In genomic region chr19:3930262-3931057, GRCm38 (mm10) we compare ENCODE assay signal across 8 mouse cellular contexts. TPM values are rescaled to one million over a fixed set of nuclear protein-coding genes. Genes with fewer than 3 reads are reported as not detected.
DNase-seq lines count a peak whose midpoint lies in the region; ATAC-seq and TF ChIP-seq lines count a peak whose summit lies in the region.

No protein-coding gene starts in this region.

- H3K27me3 ChIP-seq in limb, embryonic 12.5 days = no peaks in the 10 kb centered on the region
- H3K27me3 ChIP-seq in limb, embryonic 10.5 days (ENCODE audit: low read depth, poor library complexity, severe bottlenecking) = no peaks in the 10 kb centered on the region
- H3K27me3 ChIP-seq in embryonic facial prominence, embryonic 14.5 days (replicated peaks; ENCODE audit: control insufficient read depth, insufficient read depth, low read length) = no peaks in the 10 kb centered on the region

- 0 out of 2 replicates have a peak overlapping the region, but pooled peaks have one; percentile 4 for H3K9ac ChIP-seq in limb, embryonic 12.5 days (replicated peaks)
- no peak overlapping the region for H3K9ac ChIP-seq in embryonic facial prominence, embryonic 14.5 days (ENCODE audit: low read depth, low read length)

- no peak for TF ChIP-seq POLR2A in olfactory bulb, adult 2 months (IDR thresholded peaks at IDR 0.05; ENCODE audit: insufficient read depth, low read depth, low read length)

- no peaks in the 10 kb centered on the region for H3K9me3 ChIP-seq in limb, embryonic 12.5 days
- H3K9me3 ChIP-seq in limb, embryonic 10.5 days (replicated peaks) = no peaks in the 10 kb centered on the region
- no peaks in the 10 kb centered on the region for H3K9me3 ChIP-seq in embryonic facial prominence, embryonic 14.5 days (ENCODE audit: control insufficient read depth, low read length)

- H3K4me2 ChIP-seq in limb, embryonic 12.5 days = no peak overlapping the region
- no peak overlapping the region for H3K4me2 ChIP-seq in embryonic facial prominence, embryonic 14.5 days (ENCODE audit: low read depth, low read length)

- no peak for ATAC-seq in limb, embryonic 12.5 days (ENCODE audit: insufficient number of reproducible peaks, insufficient read depth, low FRiP score, low TSS enrichment, low read depth)
- no peak for ATAC-seq in embryonic facial prominence, embryonic 14.5 days (ENCODE audit: low read depth)

- no peaks in the 10 kb centered on the region for H3K36me3 ChIP-seq in limb, embryonic 12.5 days
- no peaks in the 10 kb centered on the region for H3K36me3 ChIP-seq in limb, embryonic 10.5 days
- H3K36me3 ChIP-seq in embryonic facial prominence, embryonic 14.5 days (ENCODE audit: control insufficient read depth, insufficient read depth, low read length) = no peaks in the 10 kb centered on the region

- no peak overlapping the region for H3K4me3 ChIP-seq in limb, embryonic 12.5 days (replicated peaks)
- no peak overlapping the region for H3K4me3 ChIP-seq in limb, embryonic 10.5 days
- H3K4me3 ChIP-seq in embryonic facial prominence, embryonic 14.5 days (ENCODE audit: low read depth, low read length) = no peak overlapping the region
- no peak overlapping the region for H3K4me3 ChIP-seq in olfactory bulb, adult 2 months (ENCODE audit: insufficient read depth, low read depth, low read length)

- no peak overlapping the region for H3K27ac ChIP-seq in limb, embryonic 12.5 days
- no peak overlapping the region for H3K27ac ChIP-seq in limb, embryonic 10.5 days
- peak overlapping the region; percentile 69 for H3K27ac ChIP-seq in embryonic facial prominence, embryonic 14.5 days (replicated peaks; ENCODE audit: low read depth, low read length)
- H3K27ac ChIP-seq in olfactory bulb, adult 2 months (ENCODE audit: insufficient read depth, low read depth, low read length) = peak overlapping the region; percentile 9

- peaks cover 10% of the 10 kb centered on the region for H3K4me1 ChIP-seq in limb, embryonic 12.5 days (replicated peaks)
- peaks cover 18% of the 10 kb centered on the region for H3K4me1 ChIP-seq in limb, embryonic 10.5 days
- H3K4me1 ChIP-seq in embryonic facial prominence, embryonic 14.5 days (ENCODE audit: control insufficient read depth, insufficient read depth, low read length) = peaks cover 28% of the 10 kb centered on the region
- H3K4me1 ChIP-seq in olfactory bulb, adult 2 months (ENCODE audit: control insufficient read depth, insufficient read depth, low read length) = peaks cover 25% of the 10 kb centered on the region

- TF ChIP-seq CTCF in olfactory bulb, adult 2 months (IDR thresholded peaks at IDR 0.05; ENCODE audit: insufficient read depth, low read depth, low read length) = no peak

- DNase-seq in cerebellum, adult 11-12 months = peak; percentile 48
- DNase-seq in cerebellum, postnatal 4 days (ENCODE audit: low spot score in 2 of 2) = no peak
- DNase-seq in limb, embryonic 10.5 days (ENCODE audit: low spot score) = no peak
- peak; percentile 56 for DNase-seq in embryonic facial prominence, embryonic 14.5 days (ENCODE audit: low spot score)
- no peak for DNase-seq in adipocyte (ENCODE audit: low spot score)
- no peak for DNase-seq in urinary bladder, postnatal 4 days (ENCODE audit: low spot score in 2 of 2)

- 80% methylated on average over 21 of the region's 21 CpGs for WGBS in limb, embryonic 12.5 days
- WGBS in limb, embryonic 10.5 days = 79% methylated on average over 21 of the region's 21 CpGs
- WGBS in embryonic facial prominence, embryonic 14.5 days = 62% methylated on average over 20 of the region's 21 CpGs
- 69% methylated on average over 21 of the region's 21 CpGs for WGBS in olfactory bulb, adult 2 months

RNA-seq across cellular contexts. Expression of gene Aldh3b1, which starts 0.9 kb away (rescaled TPM):
- polyA plus RNA-seq in limb, embryonic 12.5 days (2016; fragmentation: Nextera tagmentation; extraction: Ambion mirVana) = 0.60 and 0.65 TPM in 2 replicates
- polyA plus RNA-seq in limb, embryonic 10.5 days (2016; fragmentation: Nextera tagmentation; extraction: Ambion mirVana) = 0.20 and 0.33 TPM in 2 replicates
- 4.6 and 4.8 TPM in 2 replicates for polyA plus RNA-seq in embryonic facial prominence, embryonic 14.5 days (2014; fragmentation: Nextera tagmentation; extraction: Ambion mirVana)
- not detected in 2 replicates for polyA plus RNA-seq in olfactory bulb, adult 2 months (2012; ENCODE audit: insufficient read depth, insufficient read length, low replicate concordance, missing spikeins)

RNA-seq across cellular contexts. Expression of gene Unc93b1, which starts 4.5 kb away (rescaled TPM):
- 11.7 and 12.1 TPM in 2 replicates for polyA plus RNA-seq in limb, embryonic 12.5 days (2016; fragmentation: Nextera tagmentation; extraction: Ambion mirVana)
- polyA plus RNA-seq in limb, embryonic 10.5 days (2016; fragmentation: Nextera tagmentation; extraction: Ambion mirVana) = 5.4 and 6.7 TPM in 2 replicates
- polyA plus RNA-seq in embryonic facial prominence, embryonic 14.5 days (2014; fragmentation: Nextera tagmentation; extraction: Ambion mirVana) = 21.3 and 24.5 TPM in 2 replicates
- not detected in 2 replicates for polyA plus RNA-seq in olfactory bulb, adult 2 months (2012; ENCODE audit: insufficient read depth, insufficient read length, low replicate concordance, missing spikeins)

RNA-seq across cellular contexts. Expression of gene Ndufs8, which starts 17.9 kb away (rescaled TPM):
- polyA plus RNA-seq in limb, embryonic 12.5 days (2016; fragmentation: Nextera tagmentation; extraction: Ambion mirVana) = 242 and 257 TPM in 2 replicates
- 249 and 273 TPM in 2 replicates for polyA plus RNA-seq in limb, embryonic 10.5 days (2016; fragmentation: Nextera tagmentation; extraction: Ambion mirVana)
- 297 and 302 TPM in 2 replicates for polyA plus RNA-seq in embryonic facial prominence, embryonic 14.5 days (2014; fragmentation: Nextera tagmentation; extraction: Ambion mirVana)
- not detected in 2 replicates for polyA plus RNA-seq in olfactory bulb, adult 2 months (2012; ENCODE audit: insufficient read depth, insufficient read length, low replicate concordance, missing spikeins)

RNA-seq across cellular contexts. Expression of gene Tcirg1, which starts 23.5 kb away (rescaled TPM):
- 41.3 and 47.0 TPM in 2 replicates for polyA plus RNA-seq in limb, embryonic 12.5 days (2016; fragmentation: Nextera tagmentation; extraction: Ambion mirVana)
- 27.9 and 39.4 TPM in 2 replicates for polyA plus RNA-seq in limb, embryonic 10.5 days (2016; fragmentation: Nextera tagmentation; extraction: Ambion mirVana)
- 33.6 and 36.5 TPM in 2 replicates for polyA plus RNA-seq in embryonic facial prominence, embryonic 14.5 days (2014; fragmentation: Nextera tagmentation; extraction: Ambion mirVana)
- polyA plus RNA-seq in olfactory bulb, adult 2 months (2012; ENCODE audit: insufficient read depth, insufficient read length, low replicate concordance, missing spikeins) = not detected in 2 replicates

RNA-seq across cellular contexts. Expression of gene Aldh3b3, which starts 28.0 kb away (rescaled TPM):
- not detected in 2 replicates for polyA plus RNA-seq in limb, embryonic 12.5 days (2016; fragmentation: Nextera tagmentation; extraction: Ambion mirVana)
- not detected in 2 replicates for polyA plus RNA-seq in limb, embryonic 10.5 days (2016; fragmentation: Nextera tagmentation; extraction: Ambion mirVana)
- polyA plus RNA-seq in embryonic facial prominence, embryonic 14.5 days (2014; fragmentation: Nextera tagmentation; extraction: Ambion mirVana) = 0.18 and 0.24 TPM in 2 replicates
- polyA plus RNA-seq in olfactory bulb, adult 2 months (2012; ENCODE audit: insufficient read depth, insufficient read length, low replicate concordance, missing spikeins) = not detected in 2 replicates

Comparison
In these comparisons a context has a peak if more than half of its experiments do, and no peak if none do; other contexts are left out.
1. DNase-seq: peak in cerebellum, adult 11-12 months (single experiment) and embryonic facial prominence, embryonic 14.5 days (single experiment); none in cerebellum, postnatal 4 days (0 of 2), limb, embryonic 10.5 days (single experiment), adipocyte (single experiment) and urinary bladder, postnatal 4 days (0 of 2).
2. H3K27ac ChIP-seq: peak in embryonic facial prominence, embryonic 14.5 days (single experiment) and olfactory bulb, adult 2 months (single experiment); none in limb, embryonic 12.5 days (single experiment) and limb, embryonic 10.5 days (single experiment).
3. RNA of gene Ndufs8, which starts 17.9 kb away (polyA plus RNA-seq): 297 to 302 TPM in embryonic facial prominence, embryonic 14.5 days, 249 to 273 TPM in limb, embryonic 10.5 days and 242 to 257 TPM in limb, embryonic 12.5 days; not detected in olfactory bulb, adult 2 months; every median in the first group is over 100 times any median in the second.